Mouse (Mus musculus): ENCODE results near the gene Nek9.

DNA sequence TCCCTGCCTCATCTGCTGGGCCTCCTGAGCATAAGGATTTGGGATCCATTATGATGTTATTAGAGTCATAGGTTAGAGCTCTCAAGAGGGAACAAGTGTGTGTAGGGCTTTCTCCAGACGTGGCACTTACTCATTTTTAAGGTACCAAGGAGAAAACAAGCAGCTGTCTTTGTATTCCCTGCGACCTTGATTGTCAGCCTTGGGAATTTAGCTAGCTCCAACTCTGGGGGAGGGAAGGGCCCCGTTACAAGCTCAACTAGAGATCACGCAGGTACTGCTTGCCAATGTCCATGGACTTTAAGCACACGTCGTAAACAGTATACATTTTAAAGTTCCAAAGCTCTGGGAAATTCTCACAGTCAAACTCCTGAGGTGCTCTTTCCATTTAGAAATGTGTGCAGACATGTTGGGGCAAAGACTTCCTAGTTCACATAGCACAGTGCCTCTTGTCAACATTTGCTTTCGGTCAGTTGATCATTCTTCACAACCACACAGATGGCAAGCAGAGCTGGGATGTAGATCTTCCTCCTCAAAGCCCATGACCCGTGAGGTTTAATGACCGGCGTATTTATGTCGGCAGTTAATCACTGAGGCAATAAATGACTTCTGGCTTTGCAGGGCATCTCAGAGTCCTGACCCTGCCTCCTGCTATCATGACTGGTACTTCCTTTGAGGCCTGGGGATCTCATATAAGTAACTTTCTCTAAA lies 40.9 kb downstream of the Nek9 start:
- TF ChIP-seq TAL1 (IDR thresholded peaks at IDR 0.05; ENCODE audit: low read length) (no peak), GATA1 (IDR thresholded peaks at IDR 0.05; ENCODE audit: low read length) (no peak)
